Comparison of ENCODE assay signal across 8 mouse cellular contexts in the genomic region with DNA sequence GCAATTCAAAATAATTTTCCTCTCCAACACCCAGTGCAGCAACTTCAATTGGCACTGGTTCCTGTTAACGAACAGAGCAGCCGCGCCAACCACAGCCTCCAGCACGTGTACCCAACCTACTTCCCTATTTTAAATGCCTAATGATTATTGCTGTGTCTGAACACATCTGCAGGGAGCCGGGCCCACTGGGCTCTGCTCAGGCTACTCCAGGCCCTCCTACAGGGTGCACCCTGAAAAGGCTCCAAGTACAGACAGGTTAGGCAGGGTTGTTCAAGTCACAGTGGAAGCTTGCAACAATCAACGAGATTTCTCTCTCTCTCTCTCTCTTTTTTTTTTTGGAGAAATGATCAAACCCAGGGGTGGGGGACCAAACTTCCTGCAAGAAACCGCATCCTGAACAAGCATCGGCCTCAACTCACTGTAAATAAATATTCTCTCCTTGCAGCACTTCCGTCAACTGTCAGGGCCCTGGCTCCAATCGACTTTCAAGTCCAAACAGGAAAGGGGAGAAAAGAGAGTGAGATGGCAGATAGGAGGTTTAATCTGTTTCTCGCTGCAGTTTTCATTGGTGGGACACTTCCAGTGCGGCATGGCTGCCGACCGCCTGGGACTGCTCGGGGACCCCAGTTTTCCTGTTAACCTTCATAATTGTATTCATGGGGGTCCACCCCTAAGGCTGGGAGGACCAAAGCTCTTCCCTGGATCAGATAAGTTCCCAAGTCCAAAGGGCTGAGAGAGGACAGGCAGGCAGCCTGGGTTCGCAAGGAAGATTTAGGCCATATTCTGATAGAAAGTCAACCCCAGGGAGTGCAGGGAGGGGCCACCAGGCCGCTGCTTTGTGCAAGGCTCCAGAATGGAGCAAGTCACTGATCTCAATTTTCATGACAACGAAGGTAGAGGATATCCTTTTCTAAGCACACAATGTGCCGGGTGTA.
DNase-seq lines count a peak whose midpoint lies in the region; ATAC-seq and TF ChIP-seq lines count a peak whose summit lies in the region.

No protein-coding gene starts in this region.

- H3K27me3 ChIP-seq in liver, embryonic 13.5 days = no peaks in the 10 kb centered on the region
- H3K27me3 ChIP-seq in intestine, postnatal 0 days (replicated peaks; ENCODE audit: control insufficient read depth, insufficient read depth, low read length) = no peaks in the 10 kb centered on the region

- H3K27ac ChIP-seq in liver, embryonic 13.5 days = peak overlapping the region; percentile 44
- no peak overlapping the region for H3K27ac ChIP-seq in intestine, postnatal 0 days (ENCODE audit: low read depth, low read length)

- peak; percentile 39; the same call in 1 of the 2 replicates for ATAC-seq in liver, embryonic 13.5 days (ENCODE audit: low read depth)
- ATAC-seq in intestine, postnatal 0 days = no peak

- 0 out of 2 replicates have a peak overlapping the region, but pooled peaks have one; percentile 12 for H3K4me2 ChIP-seq in liver, embryonic 13.5 days
- no peak overlapping the region for H3K4me2 ChIP-seq in intestine, postnatal 0 days (replicated peaks; ENCODE audit: low read depth)

- no peak for TF ChIP-seq CTCF in intestine, postnatal 0 days (IDR thresholded peaks at IDR 0.05; ENCODE audit: low read depth)

- no peak overlapping the region for H3K4me3 ChIP-seq in liver, embryonic 13.5 days (replicated peaks)
- no peak overlapping the region for H3K4me3 ChIP-seq in intestine, postnatal 0 days (ENCODE audit: low read depth, low read length)

- 20% methylated on average over 19 of the region's 19 CpGs for WGBS in liver, embryonic 13.5 days (ENCODE audit: insufficient replicate concordance)
- 58% methylated on average over 19 of the region's 19 CpGs for WGBS in intestine, postnatal 0 days

- H3K4me1 ChIP-seq in liver, embryonic 13.5 days (replicated peaks) = peaks cover 25% of the 10 kb centered on the region
- 0 out of 2 replicates have a peak, but pooled peaks cover 4% of the 10 kb centered on the region for H3K4me1 ChIP-seq in intestine, postnatal 0 days (replicated peaks; ENCODE audit: control insufficient read depth, insufficient read depth, low read length)

- no peaks in the 10 kb centered on the region for H3K9me3 ChIP-seq in liver, embryonic 13.5 days (replicated peaks)
- no peaks in the 10 kb centered on the region for H3K9me3 ChIP-seq in intestine, postnatal 0 days (ENCODE audit: control insufficient read depth)

- no peak overlapping the region for H3K9ac ChIP-seq in liver, embryonic 13.5 days
- no peak overlapping the region for H3K9ac ChIP-seq in intestine, postnatal 0 days (ENCODE audit: low read depth, low read length)

- H3K36me3 ChIP-seq in liver, embryonic 13.5 days = no peaks in the 10 kb centered on the region
- no peaks in the 10 kb centered on the region for H3K36me3 ChIP-seq in intestine, postnatal 0 days (ENCODE audit: control insufficient read depth, insufficient read depth)

- peak; percentile 26 to 52 for DNase-seq in adrenal gland, adult (ENCODE audit: inconsistent age in 2 of 2, low spot score in 1 of 2)
- no peak for DNase-seq in adrenal gland, postnatal 25 days
- DNase-seq in CD8-positive naive resting alpha-beta T cell, adult 2 months (ENCODE audit: low read depth in 2 of 2, low spot score in 2 of 2) = peak; percentile 55 to 71
- peak; percentile 57 for DNase-seq in heart, adult 8-10 months (ENCODE audit: low spot score)
- DNase-seq in liver, embryonic 13.5 days = no peak
- DNase-seq in spleen, adult 18-20 months = peak; percentile 66 to 70
- DNase-seq in left cerebral cortex, adult 11 months (ENCODE audit: low spot score) = no peak

Comparison
In these comparisons a context has a peak if more than half of its experiments do, and no peak if none do; other contexts are left out.
1. DNase-seq: peak in adrenal gland, adult (2 of 2), CD8-positive naive resting alpha-beta T cell, adult 2 months (2 of 2), heart, adult 8-10 months (single experiment) and spleen, adult 18-20 months (2 of 2); none in adrenal gland, postnatal 25 days (single experiment), liver, embryonic 13.5 days (single experiment) and left cerebral cortex, adult 11 months (single experiment).